Mouse (Mus musculus) C2C12 (cell line): ENCODE data around the gene Mrgpra9.
"Not testable (repeated sequence)": the region's sequence is repeated elsewhere in the genome, so short reads cannot be mapped to it uniquely, and the experiment has no call there.

ENCODE experiments used
- CEBPB ChIP-seq: IDR thresholded peaks from one replicate; pipeline ENCODE4 v1.6.1; 2011; ENCODE audit warnings: low read depth, mild to moderate bottlenecking, control low read depth, moderate library complexity
- CTCF ChIP-seq: IDR thresholded peaks from one replicate; pipeline ENCODE4 v1.5.1; 2011; ENCODE audit not compliant: control insufficient read depth, insufficient read depth, insufficient read length

GRCm38 (mm10) chr7:47271547-47271946 is 18.9 kb upstream of the Mrgpra9 start:
- not testable (repeated sequence) for TF ChIP-seq CTCF, CEBPB
